Mouse (Mus musculus) spleen, adult 2 months (tissue): ENCODE data around the gene Ahdc1. TPM values are rescaled to one million over a fixed set of nuclear protein-coding genes. Genes with fewer than 3 reads are reported as not detected.
"Not testable (repeated sequence)": the region's sequence is repeated elsewhere in the genome, so short reads cannot be mapped to it uniquely, and the experiment has no call there.

Experiments used
- DNase-seq, 2 experiments: peaks; one replicate each; pipeline versions ENCODE4 v3.0.0 to v3.0.0-alpha.2; 2012 to 2021; ENCODE audit warnings: low spot score in 2 of 2, low read depth in 1 of 2
- H3K27ac ChIP-seq: fragments of 200-500 bp; 2 replicates; pipeline ENCODE4 v1.5.1; 2012; ENCODE audit warnings: low read length, inconsistent platforms; ENCODE audit not compliant: insufficient read depth
- H3K27me3 ChIP-seq: fragments of 200-500 bp; 2 replicates; pipeline ENCODE4 v1.6.1; 2012; ENCODE audit warnings: mild to moderate bottlenecking, moderate library complexity, low read length, inconsistent platforms; ENCODE audit not compliant: control insufficient read depth, insufficient read depth
- H3K36me3 ChIP-seq: fragments of 200-500 bp; 2 replicates; pipeline ENCODE4 v1.6.1; 2012; ENCODE audit warnings: mild to moderate bottlenecking, low read length, inconsistent platforms; ENCODE audit not compliant: control insufficient read depth, insufficient read depth
- H3K4me1 ChIP-seq: fragments of 200-500 bp; 2 replicates; pipeline ENCODE4 v1.6.1; 2011; ENCODE audit warnings: inconsistent platforms; ENCODE audit not compliant: control insufficient read depth, insufficient read depth, insufficient read length
- H3K4me3 ChIP-seq: fragments of 200-500 bp; 2 replicates; pipeline ENCODE4 v1.5.1; 2011; ENCODE audit warnings: mild to moderate bottlenecking, inconsistent platforms; ENCODE audit not compliant: insufficient read depth, insufficient read length; ENCODE audit errors: extremely low read depth
- CTCF ChIP-seq: fragments of 200-500 bp; IDR thresholded peaks from 2 replicates; pipeline ENCODE4 v1.5.1; 2011; ENCODE audit warnings: mild to moderate bottlenecking, inconsistent platforms; ENCODE audit not compliant: insufficient read depth, insufficient read length, insufficient replicate concordance; ENCODE audit errors: extremely low read depth
- POLR2A ChIP-seq: fragments of 200-500 bp; IDR thresholded peaks from 2 replicates; pipeline ENCODE4 v1.6.1; 2011; ENCODE audit warnings: low read depth, low read length, inconsistent platforms
- WGBS: fragments of 180-500 bp; shearing (Covaris S2); methylation state at CpG from one replicate; pipeline ENCODE4 v1.1.7; 2018; 5-methylcytosine and 5-hydroxymethylcytosine counted together
- polyA plus RNA-seq: library from polyadenylated mRNA; depleted of rRNA; stranded (reverse); fragments of >200 nt; gene quantifications from 2 replicates; pipeline ENCODE4 v1.2.3, GENCODE M21; 2012

Ahdc1 gene
- polyA plus RNA-seq, 1 experiment = 24.3 TPM

- peak overlapping the region; percentile 44 for H3K4me3 ChIP-seq
Observed at GRCm38 (mm10) chr4:133094936-133095733, 84.1 kb downstream of the Ahdc1 start.

GRCm38 (mm10) chr4:133095734-133096065 lies 84.6 kb downstream of the Ahdc1 start:
- H3K36me3 ChIP-seq, H3K27me3 ChIP-seq, DNase-seq: not testable (repeated sequence)
- WGBS = 49% methylated on average over 3 of the region's 3 CpGs
- Histone ChIP-seq H3K4me1 (peaks cover 49% of the 10 kb centered on the region), H3K4me3 (peak overlapping the region; percentile 44), H3K27ac (peak overlapping the region; percentile 61)

More at GRCm38 (mm10) chr4:133094936-133095733, 84.1 kb downstream of the Ahdc1 start:
- peak in 1 of 2 experiments; percentile 62 for DNase-seq
- 38% methylated on average over 16 of the region's 16 CpGs for WGBS
- Histone ChIP-seq H3K36me3 (no peaks in the 10 kb centered on the region), H3K27ac (peak overlapping the region; percentile 61), H3K4me1 (peaks cover 52% of the 10 kb centered on the region), H3K27me3 (no peaks in the 10 kb centered on the region)
- TF ChIP-seq POLR2A (no peak; the same call in 1 of the 2 replicates), CTCF (no peak)

- Histone ChIP-seq H3K4me3 (peak overlapping the region; percentile 45; the same call in 1 of the 2 replicates), H3K27ac (peak overlapping the region; percentile 74), H3K4me1 (peaks cover 39% of the 10 kb centered on the region)
- not testable (repeated sequence) for DNase-seq, H3K36me3 ChIP-seq, H3K27me3 ChIP-seq
- 2% methylated on average over 15 of the region's 26 CpGs for WGBS
Observed at GRCm38 (mm10) chr4:133096671-133097070, 85.6 kb downstream of the Ahdc1 start.

GRCm38 (mm10) chr4:133101751-133102150 lies 90.7 kb downstream of the Ahdc1 start:
- TF ChIP-seq CTCF (no peak), POLR2A (no peak)

GRCm38 (mm10) chr4:133103525-133104193 lies 92.6 kb downstream of the Ahdc1 start:
- Histone ChIP-seq H3K4me3 (no peak overlapping the region), H3K27ac (no peak overlapping the region; the same call in 1 of the 2 replicates), H3K4me1 (no peaks in the 10 kb centered on the region), H3K36me3 (no peaks in the 10 kb centered on the region), H3K27me3 (no peaks in the 10 kb centered on the region)
- 69% methylated on average over 16 of the region's 16 CpGs for WGBS
- TF ChIP-seq CTCF (no peak), POLR2A (no peak)
- no peak for DNase-seq

More at GRCm38 (mm10) chr4:133101751-133102150, 90.7 kb downstream of the Ahdc1 start:
- H3K4me3 ChIP-seq = no peak overlapping the region
- DNase-seq = no peak
- H3K27me3 ChIP-seq = no peaks in the 10 kb centered on the region
- 86% methylated on average over 9 of the region's 9 CpGs for WGBS
- H3K4me1 ChIP-seq = no peaks in the 10 kb centered on the region
- no peaks in the 10 kb centered on the region for H3K36me3 ChIP-seq
- no peak overlapping the region for H3K27ac ChIP-seq

- TF ChIP-seq POLR2A (no peak), CTCF (no peak)
- H3K27me3 ChIP-seq = no peaks in the 10 kb centered on the region
- no peak overlapping the region; the same call in 1 of the 2 replicates for H3K4me3 ChIP-seq
- no peak for DNase-seq
- H3K36me3 ChIP-seq = no peaks in the 10 kb centered on the region
- peaks cover 3% of the 10 kb centered on the region; the same call in 1 of the 2 replicates for H3K4me1 ChIP-seq
- 78% methylated on average over 10 of the region's 10 CpGs for WGBS
- H3K27ac ChIP-seq = no peak overlapping the region
Observed at GRCm38 (mm10) chr4:133104194-133104569, 93.1 kb downstream of the Ahdc1 start.

- DNase-seq = no peak
- Histone ChIP-seq H3K4me3 (no peak overlapping the region), H3K27me3 (no peaks in the 10 kb centered on the region), H3K36me3 (no peaks in the 10 kb centered on the region), H3K27ac (no peak overlapping the region), H3K4me1 (peaks cover 4% of the 10 kb centered on the region; the same call in 1 of the 2 replicates)
- 92% methylated on average over 7 of the region's 7 CpGs for WGBS
- TF ChIP-seq CTCF (no peak), POLR2A (no peak)
Observed at GRCm38 (mm10) chr4:133106691-133107090, 95.6 kb downstream of the Ahdc1 start.
